Mouse (Mus musculus) left cerebral cortex, adult 2 months (tissue): Measurements from ENCODE around the gene Trim38. TPM values are rescaled to one million over a fixed set of nuclear protein-coding genes. Genes with fewer than 3 reads are reported as not detected.

Experiments
- DNase-seq, 2 experiments: peaks; one replicate each; pipeline ENCODE4 v3.0.0; 2021 to 2022; ENCODE audit warnings: low spot score in 2 of 2, mixed read lengths in 1 of 2; ENCODE audit errors: extremely low spot score in 1 of 2
- H3K27ac ChIP-seq: fragments of 200-600 bp; 2 replicates; pipeline ENCODE4 v1.8.1; 2022
- H3K4me3 ChIP-seq: fragments of 200-600 bp; 2 replicates; pipeline ENCODE4 v1.8.1; 2022
- CTCF ChIP-seq: fragments of 200-600 bp; IDR thresholded peaks from 2 replicates; pipeline ENCODE4 v1.8.1; 2022; ENCODE audit warnings: antibody characterized with exemption, mild to moderate bottlenecking, moderate library complexity
- intact Hi-C: fragments of 180-260 bp; cut with DNase I; formaldehyde crosslinking; loops from one replicate; pipeline ENCODE4 v1.15.1; 2025
- total RNA-seq, 2 experiments: library from RNA; stranded (reverse); gene quantifications; 2 replicates each; pipeline ENCODE4 v1.2.3; 2021

Gene Trim38
- total RNA-seq, 2 experiments from 2014 or later, result not detected

DNA sequence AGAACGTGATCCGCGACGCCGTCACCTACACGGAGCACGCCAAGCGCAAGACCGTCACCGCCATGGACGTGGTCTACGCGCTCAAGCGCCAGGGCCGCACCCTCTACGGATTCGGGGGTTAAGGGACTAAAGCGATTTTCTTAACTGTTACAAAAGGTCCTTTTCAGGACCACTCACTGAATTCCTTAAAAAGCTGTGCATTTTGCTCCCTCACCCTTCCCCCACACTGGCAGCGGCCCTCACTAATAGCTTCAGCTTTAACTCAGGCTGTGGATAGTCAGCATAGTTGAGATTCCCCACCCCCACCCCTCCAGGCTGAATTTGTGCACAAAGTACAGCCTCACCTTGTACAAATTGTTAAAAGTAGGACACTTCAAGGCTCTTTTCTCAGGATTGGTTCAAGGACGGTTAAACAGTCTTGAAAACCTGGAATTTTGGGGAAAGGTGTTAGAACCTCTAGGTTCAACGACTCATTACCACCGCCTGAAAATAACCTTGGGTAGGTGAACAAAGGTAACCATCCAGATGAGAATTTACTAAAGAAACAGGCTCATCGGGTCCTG, 12.4 kb upstream of the Trim38 start:
- intact Hi-C loops, result no loop called here
- DNase-seq, result no peak
- Histone ChIP-seq H3K4me3 (peak overlapping the region; percentile 40), H3K27ac (peak overlapping the region; percentile 75)
- no peak for TF ChIP-seq CTCF

GRCm38 (mm10) chr13:23757921-23758320, 11.8 kb upstream of the Trim38 start:
- intact Hi-C loops, result no loop called here

DNA sequence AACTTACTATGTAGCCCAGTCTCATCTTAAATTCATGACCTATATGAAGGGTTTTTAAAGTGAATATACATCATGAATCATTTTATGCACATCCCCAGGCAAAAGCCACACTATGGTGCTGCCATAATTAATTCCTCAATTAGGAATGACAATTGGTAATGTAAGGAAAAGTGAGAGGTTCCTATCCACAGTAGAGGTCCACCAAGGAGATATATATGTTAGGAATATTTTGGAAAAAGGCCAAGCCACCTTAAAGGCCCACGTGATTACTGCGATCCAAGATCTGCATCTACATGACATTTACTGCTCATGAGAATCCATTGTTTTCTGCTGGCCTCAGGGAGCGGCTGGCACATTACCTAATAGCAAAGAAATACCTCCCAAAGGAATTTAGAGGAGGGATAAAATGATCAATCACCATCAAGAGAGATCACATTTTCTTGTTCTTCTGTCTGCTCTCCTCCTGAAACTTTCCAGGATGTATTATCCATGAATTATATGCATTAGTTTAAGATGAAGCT, 10.4 kb upstream of the Trim38 start:
- DNase-seq, result no peak
- H3K27ac ChIP-seq, result no peak overlapping the region
- no peak overlapping the region for H3K4me3 ChIP-seq
- intact Hi-C loops, result no loop called here
- no peak for TF ChIP-seq CTCF

More at GRCm38 (mm10) chr13:23757921-23758320, 11.8 kb upstream of the Trim38 start:
- TF ChIP-seq CTCF, result no peak
- Histone ChIP-seq H3K27ac (no peak overlapping the region), H3K4me3 (no peak overlapping the region)
- no peak for DNase-seq

DNA sequence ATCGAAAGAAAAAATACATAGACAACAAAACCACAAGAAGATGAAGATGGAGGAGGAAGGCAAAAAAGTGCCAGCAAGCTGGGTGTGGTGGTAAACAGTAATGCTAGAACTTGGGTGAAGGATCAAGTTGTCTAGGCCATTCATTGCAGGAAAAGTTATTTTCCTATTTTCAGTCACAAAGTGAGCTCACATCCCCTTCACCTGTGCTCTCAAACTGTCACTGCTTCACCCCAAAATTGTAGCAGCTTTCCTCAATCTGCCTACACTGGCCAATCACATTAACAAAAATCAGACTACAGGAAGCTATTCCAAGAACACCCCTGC, 9.8 kb upstream of the Trim38 start:
- intact Hi-C loops, result loop anchor here (5.0 kb wide), 3 partner anchors 178 to 1718 kb away; partner anchors contain the start of genes Abt1, Hist1h2ag, Hist1h2bj and Hist1h4d
- TF ChIP-seq CTCF, result no peak
- Histone ChIP-seq H3K4me3 (no peak overlapping the region), H3K27ac (peak overlapping the region; percentile 87; the same call in 1 of the 2 replicates)
- no peak for DNase-seq

- Histone ChIP-seq H3K27ac (peak overlapping the region; percentile 87), H3K4me3 (peak overlapping the region; percentile 66)
- intact Hi-C loops, result loop anchor here (5.0 kb wide), 3 partner anchors 178 to 1718 kb away; partner anchors contain the start of genes Abt1, Hist1h2ag, Hist1h2bj and Hist1h4d
- TF ChIP-seq CTCF, result no peak; the same call in 1 of the 2 replicates
- peak in 1 of 2 experiments; percentile 19 for DNase-seq
Observed at GRCm38 (mm10) chr13:23760240-23760971, 9.3 kb upstream of the Trim38 start.

GRCm38 (mm10) chr13:23760972-23761864, 8.5 kb upstream of the Trim38 start, which contains the start of gene Hist1h4a:
Hist1h4a (minus strand) TSS chr13:23761230.
- intact Hi-C loops, result loop anchor here (1.0 to 5.0 kb wide), 4 partner anchors 140 to 1719 kb away; partner anchors contain the start of genes Abt1, Hist1h2ag, Hist1h2be and Hist1h2bj
- Histone ChIP-seq H3K4me3 (peak within 1 kb of the TSS; percentile 66), H3K27ac (peak within 1 kb of the TSS; percentile 87)
- TF ChIP-seq CTCF, result no peak
- DNase-seq, result peak; percentile 98 to 99

DNA sequence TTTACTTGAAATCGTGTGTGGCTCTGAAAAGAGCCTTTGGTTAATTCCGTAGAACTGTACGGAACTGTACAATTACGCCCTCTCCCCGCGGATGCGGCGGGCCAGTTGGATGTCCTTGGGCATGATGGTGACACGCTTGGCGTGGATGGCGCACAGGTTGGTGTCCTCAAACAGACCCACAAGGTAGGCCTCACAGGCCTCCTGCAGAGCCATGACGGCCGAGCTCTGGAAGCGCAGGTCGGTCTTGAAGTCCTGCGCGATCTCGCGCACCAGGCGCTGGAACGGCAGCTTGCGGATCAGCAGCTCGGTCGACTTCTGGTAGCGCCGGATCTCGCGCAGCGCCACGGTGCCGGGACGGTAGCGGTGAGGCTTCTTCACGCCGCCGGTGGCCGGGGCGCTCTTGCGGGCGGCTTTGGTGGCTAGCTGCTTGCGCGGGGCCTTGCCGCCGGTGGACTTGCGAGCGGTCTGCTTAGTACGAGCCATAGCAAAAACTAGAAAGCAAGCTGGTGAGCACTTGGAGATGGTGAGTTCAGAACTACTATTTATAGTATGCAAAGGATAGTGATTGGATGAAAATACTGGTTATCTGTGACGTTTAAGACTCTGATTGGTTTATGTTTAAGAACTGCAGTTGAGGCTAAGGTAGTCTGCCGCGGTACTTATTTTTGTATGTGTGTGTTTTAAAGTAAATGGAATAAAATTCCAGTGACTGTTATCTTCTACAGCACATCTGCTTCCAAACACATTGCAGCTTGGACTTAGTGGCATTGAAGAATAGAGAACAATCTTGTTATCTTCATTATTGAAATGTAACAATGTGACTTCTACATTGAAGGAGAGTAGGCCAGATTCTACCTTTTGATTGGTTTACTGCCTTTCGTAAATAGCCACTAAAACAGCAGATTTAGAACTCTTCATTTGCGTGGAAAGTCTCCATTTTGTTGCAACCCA, 7.6 kb upstream of the Trim38 start, which contains the start of gene Hist1h3a:
Hist1h3a (minus strand) TSS at position 516 of the 951 bp plus-strand sequence.
- H3K4me3 ChIP-seq, result peak within 1 kb of the TSS; percentile 66
- H3K27ac ChIP-seq, result peak within 1 kb of the TSS; percentile 90
- peak; percentile 50 to 57 for DNase-seq
- intact Hi-C loops, result loop anchor here (1.0 to 5.0 kb wide), 4 partner anchors 141 to 1720 kb away; partner anchors contain the start of genes Abt1, Hist1h2ag, Hist1h2be and Hist1h2bj

GRCm38 (mm10) chr13:23763242-23763585, 6.5 kb upstream of the Trim38 start:
- H3K27ac ChIP-seq, result peak overlapping the region; percentile 90
- intact Hi-C loops, result loop anchor here (5.0 kb wide), 3 partner anchors 181 to 1721 kb away; partner anchors contain the start of genes Abt1, Hist1h2ag, Hist1h2bj and Hist1h4d

GRCm38 (mm10) chr13:23763586-23764323, 6.0 kb upstream of the Trim38 start, which contains the start of gene Hist1h1a:
Hist1h1a (plus strand) TSS chr13:23763666.
- Histone ChIP-seq H3K4me3 (peak within 1 kb of the TSS; percentile 66), H3K27ac (peak within 1 kb of the TSS; percentile 90)
- intact Hi-C loops, result loop anchor here (5.0 kb wide), 3 partner anchors 181 to 1721 kb away; partner anchors contain the start of genes Abt1, Hist1h2ag, Hist1h2bj and Hist1h4d
- TF ChIP-seq CTCF, result no peak
- peak; percentile 77 to 78 for DNase-seq

More at GRCm38 (mm10) chr13:23763242-23763585, 6.5 kb upstream of the Trim38 start:
- H3K4me3 ChIP-seq, result peak overlapping the region; percentile 66
- no peak for DNase-seq
- TF ChIP-seq CTCF, result no peak
